Mouse (Mus musculus) bone marrow macrophage, adult 2 months (primary cell): ENCODE measurements around the gene Tbcd.

Source experiments
- CTCF ChIP-seq: IDR thresholded peaks from 2 replicates; pipeline ENCODE4 v1.5.1; 2012; ENCODE audit warnings: low read depth, mild to moderate bottlenecking, low read length, moderate library complexity
- POLR2A ChIP-seq: IDR thresholded peaks from 2 replicates; pipeline ENCODE4 v1.6.1; 2012; ENCODE audit warnings: mild to moderate bottlenecking, low read depth, low read length, borderline replicate concordance

DNA sequence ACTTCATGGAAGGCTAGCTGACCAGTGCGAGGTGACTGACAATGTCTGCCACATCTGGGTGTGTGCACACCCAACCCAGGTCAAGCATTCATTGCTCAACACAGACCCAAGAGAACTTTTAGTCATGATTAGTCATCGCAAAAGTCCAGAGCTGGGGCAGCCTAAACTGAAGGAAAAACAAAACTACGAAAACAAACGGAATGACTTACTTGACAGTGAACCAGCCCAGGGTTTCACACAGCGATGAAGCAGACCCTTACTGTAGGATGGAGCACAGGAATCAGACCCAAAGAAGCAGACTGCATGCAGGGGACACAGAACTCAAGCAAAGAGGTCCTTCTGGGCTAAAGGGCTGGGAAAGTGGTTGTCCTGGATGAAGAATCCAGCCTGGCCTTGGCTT lies 200.2 kb downstream of the Tbcd start:
- TF ChIP-seq CTCF (no peak), POLR2A (no peak)
